Mouse (Mus musculus) c-Kit-negative CD71-positive TER-119-positive erythroid progenitor cells, embryonic 14.5 days (primary cell): ENCODE data around the gene Syngr1.
A peak's percentile ranks its signal among the peaks of the same experiment; 100 is the strongest.

Source experiments
- DNase-seq: peaks from one replicate; pipeline ENCODE4 v3.0.0-alpha.2; 2013; ENCODE audit warnings: low read depth, low spot score

Gene Syngr1

GRCm38 (mm10) chr15:80070095-80070644 is 21.0 kb upstream of the Syngr1 start:
- DNase-seq: no peak

GRCm38 (mm10) chr15:80071951-80072437 is 19.1 kb upstream of the Syngr1 start:
- no peak for DNase-seq

- no peak for DNase-seq
Observed at GRCm38 (mm10) chr15:80072579-80073255, 18.4 kb upstream of the Syngr1 start.

GRCm38 (mm10) chr15:80073256-80073621 is 17.9 kb upstream of the Syngr1 start:
- no peak for DNase-seq

- DNase-seq: no peak
Observed at GRCm38 (mm10) chr15:80074663-80075373, 16.3 kb upstream of the Syngr1 start.

- DNase-seq: no peak
Observed at GRCm38 (mm10) chr15:80075374-80075694, 15.8 kb upstream of the Syngr1 start.

GRCm38 (mm10) chr15:80075733-80076337 is 15.3 kb upstream of the Syngr1 start:
- no peak for DNase-seq

GRCm38 (mm10) chr15:80076338-80077136 is 14.6 kb upstream of the Syngr1 start:
- DNase-seq: no peak

GRCm38 (mm10) chr15:80078058-80078814 is 12.9 kb upstream of the Syngr1 start:
- DNase-seq: no peak

- no peak for DNase-seq
Observed at GRCm38 (mm10) chr15:80079129-80079668, 11.9 kb upstream of the Syngr1 start.

- no peak for DNase-seq
Observed at GRCm38 (mm10) chr15:80079954-80080353, 11.2 kb upstream of the Syngr1 start.

GRCm38 (mm10) chr15:80080711-80081615 is 10.2 kb upstream of the Syngr1 start:
- no peak for DNase-seq

- DNase-seq: no peak
Observed at GRCm38 (mm10) chr15:80081801-80082546, 9.2 kb upstream of the Syngr1 start.

- DNase-seq: no peak
Observed at GRCm38 (mm10) chr15:80082661-80083275, 8.4 kb upstream of the Syngr1 start.

- peak; percentile 99 for DNase-seq
Observed at GRCm38 (mm10) chr15:80083276-80083731, 7.8 kb upstream of the Syngr1 start.

- no peak for DNase-seq
Observed at GRCm38 (mm10) chr15:80083740-80084139, 7.4 kb upstream of the Syngr1 start.

- peak; percentile 58 for DNase-seq
Observed at GRCm38 (mm10) chr15:80087406-80088012, 3.6 kb upstream of the Syngr1 start.

- peak; percentile 88 for DNase-seq
Observed at GRCm38 (mm10) chr15:80088637-80089036, 2.5 kb upstream of the Syngr1 start.
